In the genomic region with DNA sequence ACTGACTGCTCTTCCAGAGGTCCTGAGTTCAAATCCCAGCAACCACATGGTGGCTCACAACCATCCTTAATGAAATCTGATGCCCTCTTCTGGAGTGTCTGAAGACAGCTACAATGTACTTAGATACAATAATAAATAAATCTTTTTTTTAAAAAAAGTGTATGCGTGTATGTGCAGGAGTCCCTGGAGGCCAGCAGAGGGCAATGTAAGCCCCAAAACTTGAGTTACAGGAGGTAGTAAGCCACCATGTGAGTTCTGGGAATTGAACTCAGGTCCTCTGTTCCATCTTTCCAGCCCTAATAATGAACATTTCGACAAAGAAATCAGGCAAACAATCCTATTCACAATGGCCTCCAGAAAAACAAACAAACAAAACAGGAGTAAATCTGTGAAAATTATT, we compare ENCODE assay signal across 26 mouse cellular contexts. TPM values are rescaled to one million over a fixed set of nuclear protein-coding genes. Genes with fewer than 3 reads are reported as not detected.
DNase-seq lines count a peak whose midpoint lies in the region; ATAC-seq and TF ChIP-seq lines count a peak whose summit lies in the region.
"Not testable (repeated sequence)": the region's sequence is repeated elsewhere in the genome, so short reads cannot be mapped to it uniquely, and the experiment has no call there.
"Had no signal": no experiment of that assay in that cellular context is flagged by ENCODE, and none has a peak within 500 bp of the region (broad histone marks: within the 10 kb centered on the region; RNA-seq: fewer than 3 reads in every experiment).

No protein-coding gene starts in this region.

- TF ChIP-seq EP300 in ES-Bruce4 (IDR thresholded peaks at IDR 0.05; ENCODE audit: insufficient read depth, low read depth, low read length); lung, postnatal 0 days (IDR thresholded peaks at IDR 0.05): not testable (repeated sequence)

- H3K36me3 ChIP-seq in ES-Bruce4 (ENCODE audit: control insufficient read depth, insufficient read depth, low read length, poor library complexity, severe bottlenecking); lung, postnatal 0 days (ENCODE audit: insufficient read depth, low read length): not testable (repeated sequence)

- not testable (repeated sequence) for H3K27me3 ChIP-seq in ES-Bruce4 (ENCODE audit: control insufficient read depth, insufficient read depth, low read length, poor library complexity, severe bottlenecking); lung, postnatal 0 days (replicated peaks; ENCODE audit: insufficient read depth, low read length)

- H3K4me1 ChIP-seq in ES-Bruce4 (ENCODE audit: control insufficient read depth, insufficient read depth, low read length); cortical plate, adult 2 months (ENCODE audit: control insufficient read depth, insufficient read depth, low read length); lung, postnatal 0 days (ENCODE audit: insufficient read depth, low read depth, low read length): not testable (repeated sequence)

- WGBS in lung, postnatal 0 days = 72% methylated on average over 2 of the region's 2 CpGs

- DNase-seq in 416B (ENCODE audit: low read depth) (peak; percentile 65), NIH3T3 (ENCODE audit: low read depth) (peak; percentile 43)
- peak; percentile 50 for DNase-seq in induced T-regulatory cell, adult 2 months (ENCODE audit: low read depth)
- not testable (repeated sequence) for DNase-seq in left cerebral cortex, adult 2 months (ENCODE audit: extremely low spot score in 1 of 2, low spot score in 2 of 2); lung, postnatal 0 days (ENCODE audit: low spot score)

- not testable (repeated sequence) for H3K4me2 ChIP-seq in lung, postnatal 0 days (replicated peaks; ENCODE audit: low read depth, low read length)

- H3K4me3 ChIP-seq in ES-Bruce4 (ENCODE audit: low read depth, low read length); cortical plate, adult 2 months (ENCODE audit: insufficient read depth, low read length); left cerebral cortex, adult 2 months; lung, postnatal 0 days (ENCODE audit: low read depth, low read length): not testable (repeated sequence)

- H3K9ac ChIP-seq in ES-Bruce4 (ENCODE audit: low read depth, poor library complexity, severe bottlenecking); lung, postnatal 0 days (replicated peaks; ENCODE audit: low read depth): not testable (repeated sequence)

- TF ChIP-seq POLR2A in ES-Bruce4 (IDR thresholded peaks at IDR 0.05; ENCODE audit: insufficient read depth, low read length); cortical plate, adult 2 months (IDR thresholded peaks at IDR 0.05; ENCODE audit: extremely low read depth, insufficient read depth, low read length): not testable (repeated sequence)

- not testable (repeated sequence) for ATAC-seq in lung, postnatal 0 days

- TF ChIP-seq CTCF in ES-Bruce4 (IDR thresholded peaks at IDR 0.05; ENCODE audit: low read depth, low read length) = peak; percentile 41
- TF ChIP-seq CTCF in cortical plate, adult 2 months (IDR thresholded peaks at IDR 0.05; ENCODE audit: extremely low read depth, insufficient read depth, low read length) = 0 out of 2 replicates have a peak, but pooled peaks have one; percentile 11
- peak; percentile 17 for TF ChIP-seq CTCF in left cerebral cortex, adult 2 months (IDR thresholded peaks at IDR 0.05)
- peak; percentile 30; the same call in 1 of the 2 replicates for TF ChIP-seq CTCF in lung, postnatal 0 days (IDR thresholded peaks at IDR 0.05)

- intact Hi-C loops in left cerebral cortex, adult 2 months (cut with DNase I) = loop anchor here (5.0 kb wide), 2 partner anchors 111 to 211 kb away; a partner anchor contains a TSS

- H3K9me3 ChIP-seq in ES-Bruce4 (replicated peaks; ENCODE audit: control insufficient read depth, insufficient read depth, low read length, poor library complexity, severe bottlenecking); lung, postnatal 0 days (ENCODE audit: low read length): not testable (repeated sequence)

- not testable (repeated sequence) for H3K27ac ChIP-seq in ES-Bruce4 (ENCODE audit: insufficient read depth, low read length); cortical plate, adult 2 months (ENCODE audit: insufficient read depth, low read length); left cerebral cortex, adult 2 months; lung, postnatal 0 days (ENCODE audit: low read length)

RNA-seq across cellular contexts. Expression of a gene that starts 5.8 kb away (rescaled TPM):
- 64.4 and 75.1 TPM in 2 replicates for polyA plus RNA-seq in ES-Bruce4 (2011; ENCODE audit: insufficient read depth, insufficient read length, low read depth, missing spikeins)
- 8.0 and 8.2 TPM in 2 replicates for polyA plus RNA-seq in cortical plate, adult 2 months (2012; rRNA removed)
- 1 to 10 TPM; 8.2 to 9.8 TPM for total RNA-seq in left cerebral cortex, adult 2 months (2021)
- polyA plus RNA-seq in lung, postnatal 0 days (2015; fragmentation: Nextera tagmentation; extraction: Ambion mirVana) = 36.3 and 38.2 TPM in 2 replicates

RNA-seq across cellular contexts. Expression of a gene that starts 5.8 kb away (rescaled TPM):
- 86.0 and 94.1 TPM in 2 replicates for polyA plus RNA-seq in ES-Bruce4 (2011; ENCODE audit: insufficient read depth, insufficient read length, low read depth, missing spikeins)
- polyA plus RNA-seq in cortical plate, adult 2 months (2012; rRNA removed) = 59.0 and 63.8 TPM in 2 replicates
- 10 to 100 TPM; 74.9 to 78.9 TPM for total RNA-seq in left cerebral cortex, adult 2 months (2021)
- polyA plus RNA-seq in lung, postnatal 0 days (2015; fragmentation: Nextera tagmentation; extraction: Ambion mirVana) = 12.9 and 13.4 TPM in 2 replicates

RNA-seq across cellular contexts. Expression of a gene that starts 27.3 kb away (rescaled TPM):
- 1.4 and 1.8 TPM in 2 replicates for polyA plus RNA-seq in ES-Bruce4 (2011; ENCODE audit: insufficient read depth, insufficient read length, low read depth, missing spikeins)
- 0.89 and 1.3 TPM in 2 replicates for polyA plus RNA-seq in cortical plate, adult 2 months (2012; rRNA removed)
- total RNA-seq in left cerebral cortex, adult 2 months (2021) = 1 to 10 TPM; 1.4 to 2.5 TPM
- not detected in 2 replicates for polyA plus RNA-seq in lung, postnatal 0 days (2015; fragmentation: Nextera tagmentation; extraction: Ambion mirVana)
- total RNA-seq: adrenal gland, adult 2 months; adrenal gland, postnatal 36 days; gastrocnemius, postnatal 14 days; granulocyte monocyte progenitor cell, adult 5-6 weeks; heart, postnatal 36 days had no signal
- polyA plus RNA-seq: activated CD4-positive, CD25-positive, alpha-beta regulatory T cell, adult 4 months; adrenal gland, adult 2 months; embryonic facial prominence, embryonic 11.5 days; forebrain, embryonic 13.5 days; heart, embryonic 10.5 days; heart, embryonic 15.5 days; hindbrain, embryonic 12.5 days; kidney, embryonic 15.5 days; liver, embryonic 13.5 days; lung, embryonic 15.5 days; midbrain, embryonic 12.5 days; neural tube, embryonic 13.5 days; spleen, adult 2 months had no signal

RNA-seq across cellular contexts. Expression of a gene that starts 56.7 kb away (rescaled TPM):
- 4.5 and 6.4 TPM in 2 replicates for polyA plus RNA-seq in ES-Bruce4 (2011; ENCODE audit: insufficient read depth, insufficient read length, low read depth, missing spikeins)
- polyA plus RNA-seq in cortical plate, adult 2 months (2012; rRNA removed) = 0.10 and 0.15 TPM in 2 replicates
- under 1 TPM in 1 of 2 experiments, not detected in 1; 0.30 TPM for total RNA-seq in left cerebral cortex, adult 2 months (2021)
- not detected in 2 replicates for polyA plus RNA-seq in lung, postnatal 0 days (2015; fragmentation: Nextera tagmentation; extraction: Ambion mirVana)
- total RNA-seq: adrenal gland, adult 2 months; gastrocnemius, postnatal 14 days; granulocyte monocyte progenitor cell, adult 5-6 weeks; heart, postnatal 36 days; left cerebral cortex, postnatal 4 days had no signal
- polyA plus RNA-seq: activated CD4-positive, CD25-positive, alpha-beta regulatory T cell, adult 4 months; embryonic facial prominence, embryonic 11.5 days; forebrain, embryonic 13.5 days; heart, embryonic 10.5 days; heart, embryonic 15.5 days; hindbrain, embryonic 12.5 days; kidney, embryonic 15.5 days; limb, embryonic 14.5 days; liver, embryonic 13.5 days; lung, embryonic 15.5 days; midbrain, embryonic 12.5 days; neural tube, embryonic 13.5 days had no signal
